In the genomic region with DNA sequence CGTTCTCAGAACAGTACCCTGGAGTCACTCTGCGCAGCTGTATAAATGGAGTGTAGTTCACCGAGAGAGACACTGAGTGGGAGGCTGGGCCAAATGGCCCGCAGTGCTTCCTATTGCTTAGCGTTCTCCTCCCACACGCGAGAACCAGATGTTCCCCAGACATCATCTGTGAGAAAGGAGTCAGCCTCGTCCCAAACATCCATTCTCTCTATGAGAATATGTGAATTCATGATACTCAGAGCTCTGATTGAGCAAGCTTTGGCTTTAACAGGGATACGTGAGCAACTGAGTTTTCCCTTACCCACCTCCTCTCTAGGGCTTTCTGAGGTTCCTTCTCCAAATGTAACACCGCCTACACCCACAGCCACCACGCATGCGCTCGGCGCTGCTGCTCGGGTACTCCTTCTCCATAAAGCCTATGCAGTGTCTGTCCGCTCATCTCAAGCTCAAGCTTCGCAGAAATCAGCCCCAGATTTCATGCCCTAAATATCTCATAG, we compare ENCODE assay signal across 7 mouse cellular contexts. TPM values are rescaled to one million over a fixed set of nuclear protein-coding genes. Genes with fewer than 3 reads are reported as not detected.
DNase-seq lines count a peak whose midpoint lies in the region; ATAC-seq and TF ChIP-seq lines count a peak whose summit lies in the region.

No protein-coding gene starts in this region.

- peaks cover 4% of the 10 kb centered on the region; the same call in 1 of the 2 replicates for H3K4me1 ChIP-seq in thymus, adult 2 months (replicated peaks; ENCODE audit: control insufficient read depth, insufficient read depth, low read length)
- peaks cover 26% of the 10 kb centered on the region for H3K4me1 ChIP-seq in small intestine, adult 2 months (ENCODE audit: control insufficient read depth, insufficient read depth, insufficient read length, low read length)
- H3K4me1 ChIP-seq in forebrain, embryonic 11.5 days (replicated peaks; ENCODE audit: control insufficient read depth, insufficient read depth, low read length), result no peaks in the 10 kb centered on the region

- DNase-seq in thymus, adult 2 months, result peak; percentile 23
- DNase-seq in thymus, postnatal 4 days, result no peak
- peak; percentile 75 to 81 for DNase-seq in frontal cortex, postnatal 14 days (ENCODE audit: low spot score in 2 of 2)
- DNase-seq in heart, postnatal 36 days, result peak; percentile 66 to 72
- peak; percentile 76 to 93 for DNase-seq in left cerebral cortex, adult 8-10 months (ENCODE audit: low spot score in 2 of 2)
- no peak for DNase-seq in forebrain, embryonic 11.5 days (ENCODE audit: low spot score)

- no peaks in the 10 kb centered on the region for H3K27me3 ChIP-seq in thymus, adult 2 months (ENCODE audit: control insufficient read depth, insufficient read depth, low read length)
- H3K27me3 ChIP-seq in small intestine, adult 2 months (ENCODE audit: control insufficient read depth, insufficient read depth, low read length), result no peaks in the 10 kb centered on the region
- no peaks in the 10 kb centered on the region for H3K27me3 ChIP-seq in forebrain, embryonic 11.5 days (ENCODE audit: control insufficient read depth, insufficient read depth, low read length)

- ATAC-seq in forebrain, embryonic 11.5 days (replicated peaks; ENCODE audit: low FRiP score), result no peak

- no peak overlapping the region for H3K9ac ChIP-seq in forebrain, embryonic 11.5 days (ENCODE audit: low read length)

- H3K4me2 ChIP-seq in forebrain, embryonic 11.5 days (ENCODE audit: low read depth, low read length, severe bottlenecking), result no peak overlapping the region

- no peak overlapping the region for H3K4me3 ChIP-seq in thymus, adult 2 months (ENCODE audit: control insufficient read depth, insufficient read depth, low read length)
- no peak overlapping the region for H3K4me3 ChIP-seq in small intestine, adult 2 months (ENCODE audit: low read depth, low read length)
- no peak overlapping the region for H3K4me3 ChIP-seq in forebrain, embryonic 11.5 days (ENCODE audit: low read depth, low read length)

- no peak for TF ChIP-seq CTCF in thymus, adult 2 months (IDR thresholded peaks at IDR 0.05; ENCODE audit: borderline replicate concordance, control insufficient read depth, extremely low read depth, insufficient read depth, low read length, poor library complexity)
- no peak for TF ChIP-seq CTCF in small intestine, adult 2 months (IDR thresholded peaks at IDR 0.05; ENCODE audit: extremely low read depth, insufficient read length, insufficient replicate concordance, low read depth, low read length)

- intact Hi-C loops in heart, postnatal 36 days (cut with DNase I), result no loop called here

- no peaks in the 10 kb centered on the region for H3K9me3 ChIP-seq in forebrain, embryonic 11.5 days (ENCODE audit: control insufficient read depth, low read length)

- no peak overlapping the region for H3K27ac ChIP-seq in thymus, adult 2 months (ENCODE audit: control insufficient read depth, insufficient read depth, low read length)
- H3K27ac ChIP-seq in small intestine, adult 2 months (ENCODE audit: insufficient read depth, low read depth, low read length), result peak overlapping the region; percentile 60; the same call in 1 of the 2 replicates
- no peak overlapping the region for H3K27ac ChIP-seq in forebrain, embryonic 11.5 days (ENCODE audit: low read depth, low read length)

- WGBS in thymus, adult 2 months, result 49% methylated on average over 17 of the region's 17 CpGs
- 70% methylated on average over 17 of the region's 17 CpGs for WGBS in small intestine, adult 2 months
- 88% methylated on average over 17 of the region's 17 CpGs for WGBS in forebrain, embryonic 11.5 days

- no peak for TF ChIP-seq POLR2A in thymus, adult 2 months (IDR thresholded peaks at IDR 0.05; ENCODE audit: control insufficient read depth, extremely low read depth, insufficient read depth, low read length, poor library complexity)
- TF ChIP-seq POLR2A in small intestine, adult 2 months (IDR thresholded peaks at IDR 0.05; ENCODE audit: low read depth, low read length), result no peak

- H3K36me3 ChIP-seq in thymus, adult 2 months (ENCODE audit: control insufficient read depth, insufficient read depth, low read length), result no peaks in the 10 kb centered on the region
- H3K36me3 ChIP-seq in small intestine, adult 2 months (ENCODE audit: control insufficient read depth, insufficient read depth, low read length), result 0 out of 2 replicates have a peak, but pooled peaks cover 2% of the 10 kb centered on the region
- H3K36me3 ChIP-seq in forebrain, embryonic 11.5 days (ENCODE audit: control insufficient read depth, insufficient read depth, low read length), result no peaks in the 10 kb centered on the region

RNA-seq across cellular contexts. Expression of a gene that starts 22.5 kb away (rescaled TPM):
- polyA plus RNA-seq in thymus, adult 2 months (2012; rRNA removed), result 9.9 and 10.8 TPM in 2 replicates
- total RNA-seq in heart, postnatal 36 days (2021), result 10 to 100 TPM; 21.5 to 22.6 TPM
- total RNA-seq in left cerebral cortex, adult 8-10 months (2022), result 10 to 100 TPM in 1 of 4 experiments, 1 to 10 TPM in 3; 7.9 to 10.8 (median 9.6) TPM
- 8.8 and 30.5 TPM in 2 replicates for polyA plus RNA-seq in small intestine, adult 2 months (2012; rRNA removed)
- polyA plus RNA-seq in forebrain, embryonic 11.5 days (2014; fragmentation: Nextera tagmentation; extraction: Ambion mirVana), result 5.8 and 6.9 TPM in 2 replicates

Comparison
In these comparisons a context has a peak if more than half of its experiments do, and no peak if none do; other contexts are left out.
1. DNase-seq: peak in thymus, adult 2 months (single experiment), frontal cortex, postnatal 14 days (2 of 2), heart, postnatal 36 days (2 of 2) and left cerebral cortex, adult 8-10 months (2 of 2); none in thymus, postnatal 4 days (single experiment) and forebrain, embryonic 11.5 days (single experiment).